Mouse (Mus musculus) E14TG2a.4 (cell line): ENCODE measurements around the gene Tmprss13.

Source experiments
- H3K27me3 ChIP-seq: 2 replicates; pipeline ENCODE4 v1.6.1; 2014; ENCODE audit warnings: low read length, control low read depth; ENCODE audit not compliant: insufficient read depth
- H3K36me3 ChIP-seq: 2 replicates; pipeline ENCODE4 v1.6.1; 2014; ENCODE audit warnings: low read length, control low read depth; ENCODE audit not compliant: insufficient read depth
- H3K4me1 ChIP-seq: replicated peaks from 2 replicates; pipeline ENCODE4 v1.6.1; 2014; ENCODE audit warnings: low read depth, low read length, control low read depth
- H3K4me3 ChIP-seq: replicated peaks from 2 replicates; pipeline ENCODE4 v1.5.1; 2014; ENCODE audit warnings: mild to moderate bottlenecking, low read length
- H3K9me3 ChIP-seq: 2 replicates; pipeline ENCODE4 v1.6.1; 2014; ENCODE audit warnings: low read length, control low read depth
- CTCF ChIP-seq: conservative IDR thresholded peaks from 2 replicates; pipeline ENCODE4 v1.5.1; 2014; ENCODE audit warnings: low read length
- NANOG ChIP-seq: IDR thresholded peaks from 2 replicates; pipeline ENCODE4 v1.6.1; 2014; ENCODE audit warnings: borderline replicate concordance, low read length, mixed read lengths
- POU5F1 ChIP-seq: IDR thresholded peaks from 2 replicates; pipeline ENCODE4 v1.6.1; 2014; ENCODE audit warnings: low read length, borderline replicate concordance

Tmprss13 gene

DNA sequence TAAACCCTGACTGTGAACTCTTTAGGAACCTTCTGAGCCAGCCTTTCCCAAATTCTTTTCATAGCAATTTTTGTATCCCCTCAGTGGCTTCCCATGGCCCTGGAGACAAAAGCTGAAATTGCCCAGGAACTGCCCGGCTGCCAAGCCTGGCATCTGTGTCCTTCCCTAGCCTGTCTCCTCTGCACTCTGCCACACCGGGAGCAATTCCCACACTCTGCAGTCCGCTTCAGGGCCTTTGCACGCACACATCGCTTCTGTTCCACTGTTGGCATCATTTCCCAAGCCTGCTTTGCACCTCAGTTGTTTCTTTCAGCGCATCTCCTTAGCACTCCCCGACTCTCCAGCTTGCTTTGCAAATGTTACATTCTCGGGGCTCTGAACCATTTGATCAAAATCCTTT is 48.8 kb downstream of the Tmprss13 start:
- Histone ChIP-seq H3K4me1 (peaks cover 84% of the 10 kb centered on the region), H3K4me3 (no peak overlapping the region), H3K9me3 (no peaks in the 10 kb centered on the region), H3K36me3 (peaks cover 12% of the 10 kb centered on the region), H3K27me3 (no peaks in the 10 kb centered on the region)
- no peak for TF ChIP-seq POU5F1
- TF ChIP-seq CTCF: no peak
- no peak for TF ChIP-seq NANOG

DNA sequence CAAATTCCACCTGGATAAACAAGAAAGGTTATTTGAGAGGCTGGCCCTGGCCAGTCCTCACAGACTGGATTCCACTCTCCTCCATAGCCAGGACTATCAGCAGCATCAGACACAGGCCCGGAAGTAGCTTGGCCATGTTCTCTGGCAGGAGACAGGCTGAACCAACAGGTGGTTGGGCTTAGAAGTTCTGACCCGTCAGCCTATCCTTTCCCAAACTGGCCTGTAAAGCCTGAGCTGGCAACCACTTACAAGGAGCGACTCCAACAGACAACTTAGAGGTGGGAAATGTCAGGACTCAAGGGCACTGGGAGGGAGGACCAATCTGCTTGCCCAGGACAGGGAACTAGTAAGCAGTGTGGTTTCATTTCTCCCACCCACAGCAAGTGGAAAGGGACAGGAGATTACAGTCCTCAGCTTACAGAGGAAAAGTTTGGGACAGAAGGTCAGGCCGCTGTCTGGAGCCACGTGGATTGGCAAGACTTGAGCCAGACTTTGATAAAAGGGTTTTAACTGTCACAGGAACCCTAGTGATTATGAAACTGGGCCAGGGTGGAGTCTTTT is 49.5 kb downstream of the Tmprss13 start:
- Histone ChIP-seq H3K9me3 (no peaks in the 10 kb centered on the region), H3K36me3 (peaks cover 19% of the 10 kb centered on the region), H3K4me3 (0 out of 2 replicates have a peak overlapping the region, but pooled peaks have one; percentile 13), H3K27me3 (no peaks in the 10 kb centered on the region), H3K4me1 (peaks cover 84% of the 10 kb centered on the region)
- TF ChIP-seq NANOG: no peak
- TF ChIP-seq CTCF: no peak
- no peak for TF ChIP-seq POU5F1

DNA sequence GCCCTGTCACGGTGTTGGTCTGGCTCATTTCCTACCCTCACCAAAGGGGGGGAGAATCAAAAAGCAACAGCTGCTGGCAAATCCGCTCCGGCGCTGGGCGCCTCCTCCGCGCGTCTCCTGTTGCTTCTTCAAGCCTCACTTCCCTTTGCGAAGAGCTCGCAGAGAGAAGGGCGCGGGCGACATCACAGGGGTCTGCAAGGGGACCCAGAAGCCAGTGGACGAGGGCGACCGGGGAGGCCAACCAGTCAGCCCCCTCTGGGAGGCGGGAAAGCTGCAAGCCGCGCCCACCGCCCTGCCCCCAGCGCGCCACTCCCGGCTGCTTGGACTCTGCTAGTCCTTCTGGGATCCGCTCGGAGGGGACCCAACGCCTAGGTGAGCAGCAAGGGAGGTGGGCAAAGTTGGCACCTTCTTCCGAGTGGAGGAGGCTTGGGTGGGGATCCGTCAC is 51.2 kb downstream of the Tmprss13 start, which contains the start of gene Fxyd6:
TSS of gene Fxyd6 (plus strand) at position 69 of the 445 bp plus-strand sequence.
- Histone ChIP-seq H3K9me3 (no peaks in the 10 kb centered on the region), H3K4me3 (peak within 1 kb of the TSS; percentile 88)

DNA sequence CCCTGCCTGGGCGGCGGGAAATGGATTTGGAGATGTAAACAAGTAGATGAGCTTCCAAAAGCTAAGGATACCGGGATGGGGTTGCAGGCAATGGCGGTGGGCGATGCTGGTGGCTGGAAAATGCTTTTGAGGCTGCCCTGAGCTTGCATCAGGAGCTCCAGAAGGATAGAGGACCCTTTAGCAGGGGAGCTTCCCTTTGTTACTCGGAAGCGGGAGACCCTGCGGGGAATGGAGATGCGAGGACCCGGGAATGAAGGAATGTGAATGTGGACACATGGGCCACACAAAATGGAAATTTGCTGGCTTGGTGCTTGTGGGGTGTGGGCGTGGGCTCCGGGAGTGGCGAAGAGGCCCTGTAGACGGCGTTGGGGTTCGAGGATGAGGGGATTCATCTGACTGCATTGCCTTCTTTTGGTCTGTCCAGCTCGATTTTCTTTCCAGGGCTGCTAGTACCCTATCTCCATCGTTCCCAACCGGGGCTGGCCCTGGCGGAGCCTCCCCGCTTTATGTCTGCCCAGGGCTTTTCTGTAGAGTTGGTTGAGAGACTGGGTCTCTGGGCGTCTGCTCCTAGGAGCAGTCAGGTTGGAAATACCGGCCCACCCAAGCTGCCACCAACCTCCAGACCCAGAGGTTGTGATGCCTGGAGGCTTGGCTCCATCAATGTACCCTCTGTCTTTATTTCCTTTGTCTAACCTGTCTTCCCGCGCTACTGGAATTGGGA is 51.9 kb downstream of the Tmprss13 start:
- TF ChIP-seq POU5F1: no peak
- no peak for TF ChIP-seq NANOG
- TF ChIP-seq CTCF: no peak
- H3K9me3 ChIP-seq: no peaks in the 10 kb centered on the region

More for the DNA sequence above, 51.2 kb downstream of the Tmprss13 start, which contains the start of gene Fxyd6:
- Histone ChIP-seq H3K27me3 (no peaks in the 10 kb centered on the region), H3K4me1 (peaks cover 91% of the 10 kb centered on the region), H3K36me3 (peaks cover 32% of the 10 kb centered on the region)
- TF ChIP-seq POU5F1 (no peak), CTCF (no peak), NANOG (no peak)

DNA sequence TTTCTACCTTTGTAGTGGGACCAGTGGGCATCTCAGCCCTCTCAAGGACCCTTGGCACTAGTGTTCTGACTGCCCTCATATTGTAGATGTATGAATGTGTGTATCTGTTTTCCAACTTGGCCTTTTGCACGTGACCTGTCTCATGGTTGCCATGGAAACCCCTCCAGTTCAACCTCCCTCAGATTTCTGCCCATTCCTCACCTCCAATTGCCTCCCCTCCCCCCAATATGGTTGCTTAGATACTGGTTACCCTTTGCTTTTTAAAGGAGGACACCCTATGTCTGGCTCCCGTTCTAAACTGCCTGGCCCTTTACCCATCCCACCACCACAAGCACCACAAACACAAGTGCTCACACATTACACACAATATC is 52.4 kb downstream of the Tmprss13 start:
- Histone ChIP-seq H3K36me3 (peaks cover 44% of the 10 kb centered on the region), H3K27me3 (no peaks in the 10 kb centered on the region), H3K4me3 (peak overlapping the region; percentile 88), H3K4me1 (peaks cover 92% of the 10 kb centered on the region), H3K9me3 (no peaks in the 10 kb centered on the region)
- TF ChIP-seq POU5F1 (no peak), CTCF (no peak), NANOG (no peak)

More for the DNA sequence above, 51.9 kb downstream of the Tmprss13 start:
- H3K4me1 ChIP-seq: peaks cover 91% of the 10 kb centered on the region
- no peaks in the 10 kb centered on the region for H3K27me3 ChIP-seq
- H3K36me3 ChIP-seq: peaks cover 39% of the 10 kb centered on the region
- peak overlapping the region; percentile 88 for H3K4me3 ChIP-seq

DNA sequence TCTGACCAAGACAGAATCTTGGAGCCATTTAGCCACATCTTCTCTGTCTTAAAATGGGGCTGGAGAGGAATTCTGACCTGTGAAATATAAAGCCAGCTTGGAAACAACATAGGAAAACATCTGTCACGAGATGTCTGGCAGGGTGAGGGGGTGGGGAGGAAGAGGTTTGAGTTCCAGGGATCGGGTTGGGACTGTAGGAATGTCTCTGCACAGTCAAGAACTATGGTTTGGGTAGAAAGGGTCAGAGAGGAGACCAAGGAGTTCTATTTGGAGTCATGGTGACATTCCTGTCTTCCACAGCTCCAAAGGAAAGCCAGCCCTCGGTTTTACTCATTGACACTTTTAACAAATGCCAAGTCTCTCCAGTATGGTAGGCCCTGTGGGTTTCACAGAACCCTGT is 55.0 kb downstream of the Tmprss13 start:
- TF ChIP-seq POU5F1: no peak
- TF ChIP-seq NANOG: no peak
- TF ChIP-seq CTCF: no peak
- H3K4me3 ChIP-seq: peak overlapping the region; percentile 35
- H3K27me3 ChIP-seq: no peaks in the 10 kb centered on the region
- peaks cover 70% of the 10 kb centered on the region for H3K36me3 ChIP-seq
- peaks cover 92% of the 10 kb centered on the region for H3K4me1 ChIP-seq
- no peaks in the 10 kb centered on the region for H3K9me3 ChIP-seq

DNA sequence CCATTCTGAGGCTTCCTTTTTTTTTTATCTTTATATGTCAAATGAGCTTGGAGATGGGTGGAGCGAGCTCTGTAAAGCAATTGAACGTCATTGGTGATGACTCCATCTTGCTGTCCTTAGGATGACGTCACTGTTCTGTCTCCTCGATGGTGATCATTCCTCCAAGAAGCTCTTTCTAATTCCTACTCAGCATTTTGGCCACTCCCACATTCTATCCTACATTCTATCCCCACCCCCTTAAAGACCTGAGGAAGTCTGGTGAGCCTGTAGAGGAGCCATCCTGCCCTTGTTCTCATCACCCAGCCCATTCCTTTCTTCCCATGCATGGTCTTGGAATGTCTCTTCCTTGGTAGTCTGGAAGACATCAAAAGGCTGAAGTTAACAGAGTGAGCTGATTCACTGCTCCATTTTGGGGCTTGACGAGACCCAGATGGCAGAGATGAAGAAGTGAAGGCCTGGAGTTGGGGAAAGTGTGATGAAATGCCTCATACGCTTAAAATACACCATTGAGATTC is 56.1 kb downstream of the Tmprss13 start:
- TF ChIP-seq CTCF: no peak
- TF ChIP-seq NANOG: no peak
- no peak for TF ChIP-seq POU5F1
- peaks cover 94% of the 10 kb centered on the region for H3K4me1 ChIP-seq
- 0 out of 2 replicates have a peak overlapping the region, but pooled peaks have one; percentile 20 for H3K4me3 ChIP-seq
- H3K9me3 ChIP-seq: no peaks in the 10 kb centered on the region
- no peaks in the 10 kb centered on the region for H3K27me3 ChIP-seq
- H3K36me3 ChIP-seq: peaks cover 81% of the 10 kb centered on the region

DNA sequence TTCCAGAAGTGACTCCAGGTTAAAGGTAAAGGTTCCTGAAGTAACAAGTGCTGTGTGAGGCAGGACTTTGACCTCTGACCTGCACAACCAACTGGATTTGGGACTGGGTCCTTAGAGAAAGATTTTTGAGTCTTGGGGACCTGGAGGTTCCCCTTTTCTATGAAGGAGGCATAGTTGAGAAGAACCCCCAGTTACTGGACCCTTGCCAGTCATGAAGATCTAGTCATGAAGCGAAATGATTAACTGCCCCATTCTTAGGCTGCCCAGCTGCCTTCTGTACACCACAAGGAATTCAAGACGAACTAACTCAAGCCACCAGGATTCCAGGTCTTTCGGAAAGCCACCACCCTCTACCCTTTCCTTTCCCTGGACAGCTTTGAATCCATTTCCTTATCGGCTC is 57.5 kb downstream of the Tmprss13 start:
- Histone ChIP-seq H3K27me3 (no peaks in the 10 kb centered on the region), H3K36me3 (peaks cover 95% of the 10 kb centered on the region), H3K4me1 (peaks cover 100% of the 10 kb centered on the region), H3K4me3 (no peak overlapping the region), H3K9me3 (no peaks in the 10 kb centered on the region)
- TF ChIP-seq NANOG (no peak), POU5F1 (no peak), CTCF (no peak)
